Mouse (Mus musculus): ENCODE data around the gene Pwwp2a. TPM values are rescaled to one million over a fixed set of nuclear protein-coding genes. Genes with fewer than 3 reads are reported as not detected.
A peak's percentile ranks its signal among the peaks of the same experiment; 100 is the strongest.

The Pwwp2a gene
- 10 to 100 TPM; 14.6 to 15.6 TPM for total RNA-seq (2021)
- long read RNA-seq, experiment 1, partial matches to known transcripts, result 2 of 12 reads
- long read RNA-seq, experiment 1, other reads (novel, unspliced or antisense), result 6 of 12 reads
- long read RNA-seq, experiment 2, partial matches to known transcripts, result 0 of 9 reads
- long read RNA-seq, experiment 2, other reads (novel, unspliced or antisense), result 9 of 9 reads

DNA sequence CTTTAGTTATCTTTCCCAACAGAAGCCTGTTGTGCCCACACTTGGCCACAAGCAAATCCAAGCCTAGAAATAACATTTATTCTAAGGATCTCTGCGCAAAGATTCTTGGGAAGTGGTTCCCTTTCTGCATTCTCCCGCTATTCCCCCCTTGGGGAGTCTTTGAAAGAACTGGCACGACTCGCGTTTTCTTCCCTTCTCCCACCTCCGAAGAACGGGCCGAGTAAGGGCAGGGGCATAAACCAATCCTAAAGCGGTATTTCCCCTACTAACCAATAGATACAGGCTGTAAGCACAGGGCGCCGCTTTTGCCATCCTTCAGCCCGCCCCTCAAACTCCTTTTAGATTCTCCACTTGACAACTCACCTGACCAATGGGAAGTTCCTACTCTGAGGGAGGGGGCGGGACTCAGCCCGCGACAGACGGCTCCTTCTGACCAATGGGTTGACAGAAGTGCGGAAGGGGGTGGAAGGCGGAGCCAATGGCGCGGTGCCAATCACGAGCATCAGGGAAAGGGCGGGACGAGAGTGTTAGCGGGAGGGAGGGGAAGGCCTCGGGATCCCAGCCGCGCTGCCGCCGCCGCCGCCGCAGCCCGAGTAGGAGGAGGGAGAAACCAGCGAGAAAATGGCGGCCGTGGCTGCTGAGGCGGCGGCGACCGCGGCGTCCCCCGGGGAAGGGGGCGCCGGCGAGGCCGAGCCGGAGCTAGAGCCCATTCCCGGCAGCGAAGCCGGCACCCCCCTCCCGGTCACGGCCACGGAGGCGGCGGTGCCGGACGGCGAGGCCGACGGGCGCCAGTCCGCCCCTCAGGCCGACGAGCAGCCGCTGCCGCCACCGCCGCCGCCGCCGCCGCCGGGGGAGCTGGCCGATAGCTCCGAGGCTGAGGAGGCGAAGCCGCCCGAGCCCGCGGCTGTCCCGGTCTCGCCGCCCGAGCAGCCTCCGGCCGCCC is at the start of gene Pwwp2a:
Gene Pwwp2a (plus strand): TSS at position 527 of the 943 bp plus-strand sequence.
- DNase-seq, result peak; percentile 100
- intact Hi-C loops (cut with DNase I; ENCODE audit: low total_unique reads), result no loop called here

DNA sequence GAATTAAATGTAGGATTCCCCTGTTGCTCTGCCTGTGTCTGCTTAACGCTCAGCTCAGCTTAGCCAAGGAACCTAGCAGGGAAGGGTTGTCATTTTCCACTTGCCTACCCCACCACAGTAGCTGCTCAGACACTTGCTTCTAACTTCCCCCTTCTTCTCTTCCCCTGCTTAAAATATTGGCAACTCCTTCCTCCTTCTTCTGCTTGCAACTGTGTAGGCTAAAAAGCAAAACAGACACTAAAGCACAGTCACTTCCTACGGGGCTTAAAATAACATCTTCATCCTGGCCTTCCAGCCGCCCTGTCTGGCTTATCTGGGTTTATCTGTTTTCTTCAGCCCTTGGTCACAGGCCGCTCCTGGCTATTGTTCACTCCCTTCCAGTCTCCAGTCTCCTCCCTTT is 49.2 kb upstream of the Pwwp2a start:
- no peak for DNase-seq
- intact Hi-C loops (cut with DNase I; ENCODE audit: low total_unique reads), result no loop called here

DNA sequence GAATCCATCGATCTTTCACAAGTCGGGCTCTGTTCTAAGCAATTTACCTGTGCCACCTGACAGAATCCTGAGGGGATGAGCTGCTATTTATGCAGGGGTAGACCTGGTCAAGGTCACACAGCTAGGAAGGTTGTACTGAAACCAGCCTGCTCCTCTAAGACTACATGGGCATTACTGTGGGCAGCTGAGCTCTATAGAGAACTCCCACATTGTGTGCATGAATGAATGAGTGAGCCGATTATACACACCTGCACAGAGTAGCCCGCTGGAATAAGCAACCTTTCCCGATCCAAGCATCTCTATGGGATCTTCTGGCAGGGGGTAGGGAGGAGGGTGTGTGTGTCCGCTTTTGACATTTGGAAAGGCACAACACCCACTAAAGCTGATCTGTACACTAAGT is 48.6 kb upstream of the Pwwp2a start:
- DNase-seq, result no peak
- intact Hi-C loops (cut with DNase I; ENCODE audit: low total_unique reads), result no loop called here

DNA sequence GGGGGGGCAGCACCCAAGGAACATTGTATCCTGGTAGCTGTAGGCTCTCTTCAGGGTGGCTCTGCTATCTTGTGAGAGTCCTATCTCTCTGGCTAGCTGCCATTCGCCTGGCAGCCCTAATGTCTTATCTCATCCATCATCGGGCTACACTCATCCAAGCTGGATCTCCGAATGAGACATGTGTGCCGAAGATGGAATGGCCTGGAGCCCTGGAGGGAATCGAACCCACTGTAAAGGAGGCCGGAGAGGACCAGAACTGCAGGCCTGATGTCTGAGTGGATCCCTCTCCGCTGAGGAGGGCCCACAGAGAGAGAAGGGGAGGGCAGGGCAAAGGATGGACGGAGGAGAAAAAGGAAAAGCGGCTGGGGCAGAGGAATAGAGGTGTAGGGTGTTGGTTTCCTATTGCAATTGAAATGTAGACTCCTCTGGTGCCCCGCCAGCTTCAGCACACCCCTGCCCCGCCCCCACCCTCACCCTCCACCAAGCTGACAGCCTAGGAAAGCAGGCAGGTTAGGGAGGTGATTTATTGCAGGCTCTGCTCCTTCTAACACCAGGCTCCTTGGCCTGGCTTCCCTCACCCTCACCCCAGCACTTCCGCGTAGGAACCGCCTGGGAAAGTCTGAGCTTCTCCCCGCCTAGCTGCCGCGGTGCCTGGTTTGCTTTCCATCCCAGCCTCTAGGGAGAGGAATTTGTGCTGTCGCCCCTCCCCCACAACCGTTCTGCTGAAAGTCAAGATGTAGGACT is 48.0 kb upstream of the Pwwp2a start:
- DNase-seq, result peak; percentile 67
- intact Hi-C loops (cut with DNase I; ENCODE audit: low total_unique reads), result no loop called here

DNA sequence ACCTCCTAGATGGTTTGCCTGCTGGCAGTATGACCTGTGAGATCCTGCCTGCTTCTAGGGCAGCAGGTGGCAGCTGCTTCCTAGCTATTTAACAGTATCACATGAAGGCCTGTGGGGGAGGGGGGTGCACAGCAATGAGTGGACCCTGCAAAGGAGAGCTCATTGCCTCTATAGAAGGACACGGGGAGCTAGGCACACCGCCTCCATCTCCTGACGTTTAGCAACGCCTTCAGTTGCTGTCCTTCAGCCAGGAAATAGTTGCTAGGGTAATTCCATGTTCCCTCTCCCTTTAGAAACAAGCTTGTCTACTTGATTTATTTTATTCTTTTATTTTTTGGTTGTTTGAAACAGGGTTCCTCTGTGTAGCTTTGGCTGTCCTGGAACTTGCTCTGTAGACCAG is 45.0 kb upstream of the Pwwp2a start:
- intact Hi-C loops (cut with DNase I; ENCODE audit: low total_unique reads), result no loop called here
- DNase-seq, result no peak

DNA sequence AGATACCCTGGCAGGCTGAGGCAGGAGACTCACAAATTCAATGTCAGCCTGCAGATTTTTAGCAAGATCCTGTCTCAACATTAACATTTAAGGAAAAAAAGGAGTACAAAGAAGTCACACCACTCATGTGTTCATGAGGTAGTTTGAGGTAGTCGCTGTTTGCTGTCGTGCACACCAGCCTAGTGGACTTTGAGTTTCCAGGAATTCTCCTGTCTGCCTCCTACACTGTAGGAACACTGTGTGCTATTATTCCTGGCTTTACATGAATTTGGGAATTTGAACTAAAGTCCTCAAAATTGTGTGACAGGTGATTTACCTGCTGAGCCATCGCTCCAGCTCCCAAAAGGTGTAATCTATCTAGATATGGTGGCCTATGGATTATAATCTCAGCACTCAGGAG is 43.3 kb upstream of the Pwwp2a start:
- no peak for DNase-seq
- intact Hi-C loops (cut with DNase I; ENCODE audit: low total_unique reads), result no loop called here

DNA sequence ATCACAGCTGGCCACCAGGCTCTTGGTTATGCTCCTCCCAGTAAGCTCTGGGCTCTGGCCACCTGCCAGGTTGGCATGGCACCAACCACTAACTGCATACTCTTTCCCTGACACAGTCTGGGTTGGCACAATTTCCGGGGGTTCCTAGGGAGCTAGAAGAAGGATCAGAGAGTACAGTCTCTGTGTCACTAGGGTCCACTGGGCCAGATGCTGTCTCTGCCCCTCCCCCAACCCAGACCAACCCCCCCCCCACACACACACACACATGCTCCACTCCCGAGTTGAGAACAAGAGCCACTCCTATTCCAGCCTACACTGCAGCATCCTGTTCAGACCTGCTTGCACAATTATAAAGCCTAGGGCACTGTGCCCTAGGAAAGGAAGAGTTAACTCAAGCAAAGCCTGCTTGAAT is 38.6 kb upstream of the Pwwp2a start:
- intact Hi-C loops (cut with DNase I; ENCODE audit: low total_unique reads), result no loop called here
- peak; percentile 67 for DNase-seq

DNA sequence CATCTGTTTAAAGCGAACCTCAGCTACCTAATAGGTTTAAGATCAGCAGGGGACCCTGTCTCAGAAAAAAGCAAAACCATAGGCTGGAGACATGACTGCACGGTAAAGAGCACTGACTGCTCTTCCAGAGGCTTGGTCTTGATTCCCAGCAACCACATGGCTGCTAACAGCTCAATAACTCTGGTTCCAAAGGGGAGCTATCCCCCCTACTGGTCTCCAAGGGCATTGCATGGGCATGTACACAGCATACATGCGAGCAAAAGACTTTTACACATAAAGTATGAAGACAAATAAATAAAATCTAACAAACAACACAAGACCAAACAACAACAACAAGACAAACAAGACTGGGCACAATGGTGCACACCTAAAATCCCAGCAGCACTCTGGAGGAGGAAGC is 36.5 kb upstream of the Pwwp2a start:
- intact Hi-C loops (cut with DNase I; ENCODE audit: low total_unique reads), result no loop called here
- DNase-seq, result no peak

DNA sequence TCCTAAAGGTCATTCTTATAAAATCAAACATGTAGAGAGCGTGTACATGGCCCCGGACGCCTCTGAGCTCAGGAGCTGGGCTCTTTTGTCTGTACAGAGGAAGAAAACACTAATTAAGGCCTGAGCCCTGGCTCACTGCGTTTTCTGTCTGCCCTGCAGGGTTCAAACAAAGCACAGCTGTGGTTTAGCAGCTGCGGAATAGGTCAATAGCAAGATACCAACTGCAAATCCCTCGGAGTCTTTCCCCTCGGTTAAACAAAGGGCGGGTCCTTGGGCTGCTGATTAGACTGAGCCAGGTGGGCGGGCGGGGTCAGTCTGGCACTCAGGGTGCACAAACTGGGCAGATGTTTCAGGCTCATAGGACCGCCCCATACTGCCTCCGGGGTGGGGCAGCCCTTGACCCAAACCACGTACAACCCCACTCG is 28.7 kb upstream of the Pwwp2a start:
- DNase-seq, result no peak
- intact Hi-C loops (cut with DNase I; ENCODE audit: low total_unique reads), result no loop called here

DNA sequence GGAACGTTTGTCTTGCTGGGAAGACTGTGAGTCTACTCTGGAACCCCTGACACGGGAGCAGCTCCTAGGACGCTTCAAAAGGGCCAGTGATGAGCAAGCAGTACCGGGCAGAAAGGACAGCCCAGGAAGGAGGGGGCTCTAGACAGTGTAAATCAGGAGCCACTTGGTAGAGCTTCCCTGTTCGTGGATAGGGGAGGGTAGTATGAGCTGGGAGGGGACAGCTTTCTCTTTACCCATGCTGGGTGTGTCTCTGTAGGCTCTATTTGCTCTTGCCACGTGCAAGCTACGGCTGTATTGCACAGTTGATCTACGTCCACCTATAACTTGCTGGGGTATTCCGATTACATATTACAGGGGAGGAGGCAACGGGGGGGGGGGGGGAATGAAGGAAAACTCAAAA is 25.3 kb upstream of the Pwwp2a start:
- DNase-seq, result no peak
- intact Hi-C loops (cut with DNase I; ENCODE audit: low total_unique reads), result no loop called here

DNA sequence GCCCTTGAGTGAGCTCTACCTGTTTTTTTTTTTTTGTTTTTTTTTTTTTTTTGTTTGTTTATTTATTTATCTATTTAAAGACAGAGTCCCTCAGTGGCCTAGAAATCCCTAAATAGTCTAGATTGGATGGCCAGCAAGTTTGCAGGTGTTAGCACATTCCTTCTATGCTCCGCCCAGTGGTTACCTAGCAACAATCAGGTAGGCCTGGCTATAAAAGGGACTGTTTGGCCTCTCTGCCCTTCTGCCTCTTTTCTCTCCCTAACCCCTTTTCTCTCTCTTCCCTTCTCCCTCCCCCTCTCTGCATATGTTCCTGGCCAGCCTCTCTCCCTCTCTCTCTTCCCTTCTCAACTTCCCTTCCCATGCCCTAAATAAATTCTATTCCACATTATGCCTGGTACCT is 23.8 kb upstream of the Pwwp2a start:
- DNase-seq, result no peak
- intact Hi-C loops (cut with DNase I; ENCODE audit: low total_unique reads), result no loop called here

DNA sequence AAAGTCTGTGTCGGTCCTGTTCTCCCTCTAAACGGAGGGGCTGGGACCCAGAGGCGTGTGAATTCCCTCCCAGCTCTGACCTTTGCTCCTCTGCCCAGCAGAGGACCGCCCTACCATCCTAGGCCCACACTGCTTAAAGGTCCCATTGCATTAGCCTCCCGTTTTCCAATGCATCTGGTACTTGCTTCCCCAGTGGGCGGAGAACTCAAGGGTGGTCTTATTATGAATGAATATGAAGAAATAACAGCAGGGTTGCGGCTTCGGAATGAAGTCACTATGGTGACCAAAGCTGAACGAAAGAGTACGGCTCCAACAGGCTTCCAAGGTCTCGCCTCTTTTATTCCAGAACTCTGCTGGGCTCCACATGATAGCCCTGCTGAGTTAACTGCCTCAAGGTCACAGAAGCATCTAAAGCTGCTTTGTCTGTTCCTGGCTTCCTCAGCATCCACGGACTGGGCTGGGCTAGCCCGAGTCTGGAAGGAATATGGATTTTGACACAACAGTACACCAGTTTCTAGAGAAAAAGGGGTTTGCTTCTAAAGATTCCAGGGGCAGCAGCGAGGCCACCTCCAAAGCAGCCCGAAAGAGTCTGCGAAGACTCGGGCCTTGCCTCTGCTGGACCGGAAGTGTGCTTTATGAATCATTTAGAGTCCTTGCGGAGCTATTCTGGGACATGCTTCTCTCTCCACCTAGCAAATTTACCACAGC is 14.6 kb upstream of the Pwwp2a start:
- intact Hi-C loops (cut with DNase I; ENCODE audit: low total_unique reads), result no loop called here
- no peak for DNase-seq

DNA sequence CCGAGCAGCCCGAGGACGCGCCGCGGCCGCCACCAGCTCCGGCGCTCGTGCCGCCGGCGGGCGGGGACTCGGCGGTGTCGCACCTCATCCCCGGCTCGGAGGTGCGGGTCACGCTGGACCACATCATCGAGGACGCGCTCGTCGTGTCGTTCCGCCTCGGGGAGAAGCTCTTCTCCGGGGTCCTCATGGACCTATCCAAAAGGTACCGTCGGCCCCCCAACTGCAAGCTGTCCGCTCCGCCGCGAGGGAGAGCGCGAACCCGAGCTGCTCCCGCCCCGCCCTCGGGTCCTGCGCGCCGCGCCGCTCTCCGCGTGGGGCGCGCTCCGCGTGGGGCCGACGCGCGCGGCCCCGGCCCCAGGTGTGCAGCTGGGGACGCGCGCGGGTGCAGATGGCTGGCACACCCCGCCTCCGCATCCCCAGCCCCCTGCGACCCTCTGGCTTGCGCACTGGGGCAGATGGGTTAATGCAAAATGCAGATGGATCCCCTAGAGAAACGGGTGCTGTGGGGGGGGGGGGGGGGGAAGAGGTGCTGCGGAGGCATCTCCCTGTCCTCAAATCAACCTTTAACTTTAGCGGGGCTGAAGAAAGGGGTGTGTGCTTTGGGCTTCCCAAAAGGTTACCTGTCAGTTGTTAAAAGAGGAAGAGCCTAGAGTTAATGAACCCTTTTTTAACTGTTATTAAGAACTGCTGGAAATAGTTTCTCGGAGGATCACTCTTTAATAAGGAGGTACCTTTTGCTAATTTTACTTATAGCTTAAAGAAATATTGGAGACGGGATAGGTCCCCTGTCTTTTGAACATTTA is 818 bp downstream of the Pwwp2a start:
- DNase-seq, result peak; percentile 57
- intact Hi-C loops (cut with DNase I; ENCODE audit: low total_unique reads), result no loop called here

DNA sequence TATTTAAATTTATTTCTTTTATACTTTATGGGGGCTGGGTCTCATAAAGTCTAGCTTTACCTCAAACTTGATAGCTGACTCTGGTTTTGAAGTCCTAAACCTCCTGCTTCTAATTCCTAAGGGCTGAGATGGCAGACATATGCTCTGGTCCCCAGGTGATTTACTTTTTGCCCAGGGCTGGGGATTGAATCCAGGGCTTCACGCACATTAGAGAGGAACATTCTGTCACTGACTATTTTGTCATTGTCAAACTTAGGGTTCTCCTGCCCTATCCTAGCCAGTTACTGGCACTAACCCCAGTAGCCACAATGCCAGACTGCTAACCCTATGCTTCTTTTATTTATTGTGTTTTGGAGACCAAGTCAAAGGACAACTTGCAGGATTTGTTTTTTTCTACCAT is 7.1 kb downstream of the Pwwp2a start:
- intact Hi-C loops (cut with DNase I; ENCODE audit: low total_unique reads), result no loop called here
- DNase-seq, result no peak

DNA sequence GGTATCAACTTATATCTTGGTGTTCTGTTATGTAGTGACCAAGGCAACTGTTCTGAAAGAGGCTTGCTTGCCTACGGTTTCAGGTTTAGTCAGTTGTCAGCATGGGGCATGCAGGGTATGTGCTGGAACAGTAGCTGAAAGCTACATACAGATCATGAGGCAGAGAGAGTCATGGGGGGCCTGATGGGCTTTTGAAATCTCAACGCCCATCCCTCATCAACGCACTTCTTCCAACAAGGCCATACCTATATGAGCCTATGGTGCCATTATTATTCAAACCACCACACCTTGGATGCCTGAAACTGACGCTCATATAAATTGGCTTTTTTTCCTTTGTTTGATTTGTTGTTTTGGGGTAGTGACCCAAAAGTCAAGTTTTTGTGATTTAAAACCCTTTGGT is 14.8 kb downstream of the Pwwp2a start:
- intact Hi-C loops (cut with DNase I; ENCODE audit: low total_unique reads), result no loop called here

DNA sequence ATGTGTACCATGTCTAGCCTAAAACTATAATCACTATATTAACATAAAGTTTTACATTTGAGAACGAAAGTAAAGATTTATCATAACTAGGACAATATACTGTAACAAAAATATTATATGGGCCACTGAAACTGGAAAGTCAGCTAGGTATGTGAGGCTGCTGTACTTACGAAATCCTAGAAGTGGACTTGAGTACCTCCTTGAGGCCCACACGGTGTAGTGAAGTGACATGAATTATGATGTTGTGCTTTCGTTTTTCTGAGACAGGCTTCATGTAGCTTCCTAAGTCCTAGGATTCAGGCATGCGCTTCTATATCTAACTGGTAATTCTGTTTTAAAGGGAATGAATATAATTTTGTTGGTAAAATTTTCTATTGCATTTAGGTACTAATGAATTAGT is 16.8 kb downstream of the Pwwp2a start:
- DNase-seq, result no peak
- intact Hi-C loops (cut with DNase I; ENCODE audit: low total_unique reads), result no loop called here

More for the DNA sequence above, 14.8 kb downstream of the Pwwp2a start:
- DNase-seq, result no peak

DNA sequence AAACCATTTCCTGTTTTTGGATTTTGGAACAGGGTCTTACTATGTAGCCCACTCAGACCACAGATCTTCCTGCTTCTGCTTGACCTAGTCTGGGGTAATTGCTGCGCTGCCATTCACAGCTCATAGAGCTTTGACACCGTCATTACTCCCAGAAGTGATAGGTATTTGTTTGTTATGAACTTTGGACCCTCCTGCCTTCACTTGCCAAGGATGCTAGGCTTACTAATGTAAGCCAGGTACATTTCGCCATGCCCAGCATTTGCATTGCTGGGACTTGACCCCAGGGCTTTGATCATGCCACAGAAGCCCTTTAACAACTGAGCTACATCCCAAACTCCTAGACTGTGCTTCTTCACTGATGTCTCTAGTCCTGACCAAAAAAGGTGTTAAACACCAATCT is 18.5 kb downstream of the Pwwp2a start:
- DNase-seq, result no peak
- intact Hi-C loops (cut with DNase I; ENCODE audit: low total_unique reads), result no loop called here

DNA sequence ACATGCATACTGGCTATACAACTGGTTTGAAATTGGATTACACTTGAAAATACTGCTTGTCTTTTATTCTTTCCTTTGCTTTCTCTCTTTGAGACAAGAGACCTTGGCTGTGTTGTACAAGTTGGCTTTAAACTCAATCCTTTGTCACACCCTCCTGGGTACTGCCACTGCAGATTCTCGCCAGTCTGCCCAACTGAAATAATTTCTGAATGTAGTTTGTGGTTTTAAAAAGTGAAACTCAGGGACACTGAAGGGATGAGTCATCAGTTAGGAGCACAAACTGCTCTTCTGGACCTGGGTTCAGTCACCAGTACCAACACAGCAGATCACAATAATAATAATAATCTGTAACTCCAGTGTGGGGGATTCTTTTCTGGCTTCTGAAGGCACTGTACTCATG is 21.8 kb downstream of the Pwwp2a start:
- intact Hi-C loops (cut with DNase I; ENCODE audit: low total_unique reads), result no loop called here
- DNase-seq, result no peak

DNA sequence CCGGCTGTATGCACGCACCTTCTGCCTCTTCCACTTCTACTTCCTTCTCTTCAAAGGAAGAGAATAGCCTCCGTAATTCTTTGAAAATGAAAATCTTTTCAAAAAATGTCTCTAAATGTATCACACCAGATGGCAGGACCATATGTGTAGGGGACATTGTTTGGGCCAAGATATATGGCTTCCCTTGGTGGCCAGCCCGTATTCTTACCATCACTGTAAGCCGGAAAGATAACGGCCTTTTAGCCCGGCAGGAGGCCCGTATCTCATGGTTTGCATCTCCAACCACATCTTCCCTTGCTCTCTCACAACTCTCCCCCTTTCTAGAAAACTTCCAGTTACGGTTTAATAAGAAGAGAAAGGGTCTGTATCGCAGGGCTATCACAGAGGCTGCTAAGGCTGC is 24.0 kb downstream of the Pwwp2a start:
- intact Hi-C loops (cut with DNase I; ENCODE audit: low total_unique reads), result no loop called here
- no peak for DNase-seq
